Comparison of ENCODE assay signal across 13 mouse cellular contexts in the genomic region with DNA sequence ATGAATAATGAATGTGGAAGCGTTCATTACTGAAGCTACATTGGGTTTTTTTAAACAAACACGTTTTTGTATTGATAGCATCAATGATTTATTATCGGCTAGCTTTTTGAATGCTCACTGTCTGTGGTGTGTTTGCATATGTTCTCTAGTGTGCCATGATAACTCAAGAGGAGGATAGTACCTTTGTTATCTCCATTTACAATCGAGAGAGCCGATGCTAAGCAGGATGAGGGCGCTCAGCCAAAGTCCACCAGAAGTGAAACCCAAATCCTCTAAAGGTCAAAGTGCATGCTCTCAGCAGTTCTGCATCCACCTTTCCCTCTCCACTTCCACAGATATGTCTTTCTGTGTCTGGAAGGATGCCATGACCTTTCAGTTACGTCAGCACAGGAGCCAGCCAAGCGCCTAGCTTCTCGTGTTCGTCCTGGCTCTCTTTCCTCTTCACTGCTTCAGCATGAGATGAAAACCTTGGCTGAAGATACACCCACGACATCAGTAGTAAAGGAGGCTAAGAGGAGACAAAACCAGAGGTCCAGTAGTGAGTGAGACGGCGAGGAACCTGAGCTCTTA. TPM values are rescaled to one million over a fixed set of nuclear protein-coding genes. Genes with fewer than 3 reads are reported as not detected.
DNase-seq lines count a peak whose midpoint lies in the region; TF ChIP-seq lines count a peak whose summit lies in the region.
"Had no signal": no experiment of that assay in that cellular context is flagged by ENCODE, and none has a peak within 500 bp of the region (broad histone marks: within the 10 kb centered on the region; RNA-seq: fewer than 3 reads in every experiment).

No protein-coding gene starts in this region.

- 49% methylated on average over 13 of the region's 13 CpGs for WGBS in lung, adult 2 months

- no peaks in the 10 kb centered on the region for H3K4me1 ChIP-seq in lung, adult 2 months (ENCODE audit: control insufficient read depth, insufficient read depth, low read length)
- H3K4me1 ChIP-seq: midbrain, embryonic 13.5 days; stomach, embryonic 15.5 days had no signal

- no peak for TF ChIP-seq CTCF in lung, adult 2 months (IDR thresholded peaks at IDR 0.05; ENCODE audit: insufficient read depth, low read length)

- H3K4me3 ChIP-seq in lung, adult 2 months (replicated peaks; ENCODE audit: extremely low read depth, low read depth, low read length): no peak overlapping the region
- H3K4me3 ChIP-seq: layer of hippocampus, adult 2 months; lung, embryonic 15.5 days; midbrain, embryonic 13.5 days; stomach, embryonic 15.5 days had no signal

- peak; percentile 21 for DNase-seq in embryo, embryonic 10.5 days (ENCODE audit: low spot score)
- DNase-seq in embryo, embryonic 11 days: no peak
- peak; percentile 13 for DNase-seq in lung, postnatal 36 days
- DNase-seq in lung, adult 2 months: no peak
- DNase-seq in kidney, adult 9 months: peak; percentile 93
- no peak for DNase-seq in left cerebral cortex, postnatal 25 days (ENCODE audit: low spot score in 2 of 2)
- no peak for DNase-seq in thymus, postnatal 25 days
- no peak for DNase-seq in frontal cortex, adult 2 months (ENCODE audit: extremely low spot score in 1 of 2, low spot score in 1 of 2)
- DNase-seq: right cerebral cortex, adult 18-20 months had no signal

- TF ChIP-seq POLR2A in lung, adult 2 months (IDR thresholded peaks at IDR 0.05; ENCODE audit: borderline replicate concordance, extremely low read depth, low read depth, low read length): no peak

- intact Hi-C loops in left cerebral cortex, postnatal 25 days (cut with DNase I): no loop called here

RNA-seq across cellular contexts. Expression of gene Tlk1, which starts 16.6 kb away (rescaled TPM):
- polyA plus RNA-seq in lung, adult 2 months (2012; rRNA removed): 8.8 and 12.3 TPM in 2 replicates
- 10 to 100 TPM; 88.5 to 98.9 TPM for total RNA-seq in left cerebral cortex, postnatal 25 days (2021)
- polyA plus RNA-seq in frontal cortex, adult 2 months (2012; rRNA removed): 44.9 and 47.1 TPM in 2 replicates

Comparison
In these comparisons a context has a peak if more than half of its experiments do, and no peak if none do; other contexts are left out.
1. DNase-seq: peak in embryo, embryonic 10.5 days (single experiment), lung, postnatal 36 days (single experiment) and kidney, adult 9 months (single experiment); none in embryo, embryonic 11 days (single experiment), lung, adult 2 months (single experiment), left cerebral cortex, postnatal 25 days (0 of 2), thymus, postnatal 25 days (single experiment) and frontal cortex, adult 2 months (0 of 2).